Mouse (Mus musculus) hindbrain, embryonic 16.5 days (tissue): Measurements from ENCODE around the gene Mrpl51. TPM values are rescaled to one million over a fixed set of nuclear protein-coding genes. Genes with fewer than 3 reads are reported as not detected.

Experiments used
- ATAC-seq: fragments of 200-750 bp; cut with Nextera tagmentation; 2 replicates; pipeline ENCODE4 v1.8.0; 2017; ENCODE audit warnings: moderate TSS enrichment, moderate library complexity
- H3K27ac ChIP-seq: fragments of 300-500 bp; sonication (generic); 2 replicates; pipeline ENCODE4 v1.5.1; 2014; ENCODE audit warnings: low read depth, mild to moderate bottlenecking, control low read depth, low read length, moderate library complexity
- H3K27me3 ChIP-seq: fragments of 300-500 bp; sonication (generic); replicated peaks from 2 replicates; pipeline ENCODE4 v1.6.1; 2014; ENCODE audit warnings: low read length; ENCODE audit not compliant: control insufficient read depth, insufficient read depth
- H3K36me3 ChIP-seq: fragments of 300-500 bp; sonication (generic); 2 replicates; pipeline ENCODE4 v1.6.1; 2014; ENCODE audit warnings: mild to moderate bottlenecking, low read length, moderate library complexity, mixed read lengths; ENCODE audit not compliant: control insufficient read depth, insufficient read depth
- H3K4me1 ChIP-seq: fragments of 300-500 bp; sonication (generic); 2 replicates; pipeline ENCODE4 v1.6.1; 2014; ENCODE audit warnings: low read depth, low read length; ENCODE audit not compliant: control insufficient read depth, insufficient read depth
- H3K4me2 ChIP-seq: fragments of 300-500 bp; sonication (generic); 2 replicates; pipeline ENCODE4 v1.6.1; 2014; ENCODE audit warnings: mild to moderate bottlenecking, low read length, control low read depth, moderate library complexity
- H3K4me3 ChIP-seq: fragments of 300-500 bp; sonication (generic); 2 replicates; pipeline ENCODE4 v1.5.1; 2014; ENCODE audit warnings: mild to moderate bottlenecking, low read length, control low read depth, moderate library complexity
- H3K9ac ChIP-seq: fragments of 300-500 bp; sonication (generic); 2 replicates; pipeline ENCODE4 v1.6.1; 2014; ENCODE audit warnings: low read depth, mild to moderate bottlenecking, control low read depth, low read length, moderate library complexity
- H3K9me3 ChIP-seq: fragments of 300-500 bp; sonication (generic); 2 replicates; pipeline ENCODE4 v1.6.1; 2014; ENCODE audit warnings: mild to moderate bottlenecking, low read length, moderate library complexity; ENCODE audit not compliant: control insufficient read depth
- WGBS: fragments of 180-500 bp; shearing (Covaris S2); extraction: QIAGEN DNeasy Blood & Tissue Kit; methylation state at CpG from one replicate; pipeline ENCODE4 v1.1.7; 2014; 5-methylcytosine and 5-hydroxymethylcytosine counted together
- polyA plus RNA-seq: library from polyadenylated mRNA; unstranded; fragments of >200 nt; fragmentation: Nextera tagmentation; extraction: Ambion mirVana; gene quantifications from 2 replicates; pipeline ENCODE4 v1.2.1, GENCODE M21; 2015

Mrpl51 gene
- 140 and 154 TPM in 2 replicates for polyA plus RNA-seq

DNA sequence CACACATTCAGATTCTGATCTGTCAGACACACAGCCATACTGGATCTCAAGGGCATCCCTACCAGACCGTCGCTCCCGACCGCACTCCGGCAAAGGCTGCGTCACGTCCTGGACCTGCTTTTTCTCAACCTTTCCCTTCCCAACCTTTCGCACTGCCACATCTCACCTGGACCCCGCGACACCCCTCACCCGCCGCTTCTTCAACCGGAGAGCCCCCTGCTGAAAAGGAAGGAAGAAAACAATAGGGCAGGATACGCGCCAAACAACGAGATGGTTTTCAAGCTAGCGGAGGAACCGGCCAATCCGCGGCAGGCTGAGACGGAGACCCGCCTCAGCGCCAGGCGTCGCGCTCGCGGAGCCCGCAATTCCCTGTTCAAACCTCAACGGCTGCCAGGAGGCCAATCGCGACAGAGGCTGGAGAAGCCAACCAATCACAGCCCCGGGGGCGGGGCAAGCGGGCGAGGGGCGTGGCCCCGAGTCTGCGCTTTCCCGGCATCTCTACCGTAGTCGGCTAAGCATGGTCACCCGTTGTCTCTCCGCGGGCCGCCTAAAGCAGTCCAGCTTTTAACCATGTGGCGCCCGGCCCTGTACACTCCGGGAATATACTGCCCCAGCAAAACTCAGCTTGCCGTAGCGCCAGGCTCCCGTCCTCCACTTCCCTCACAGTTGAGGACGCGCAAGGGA, at the start of gene Mrpl51, which contains the start of gene Ncapd2:
Gene Mrpl51, plus strand, starts transcription at position 470 of the 684 bp plus-strand sequence.
Gene Ncapd2, minus strand, starts transcription at position 370 of the 684 bp plus-strand sequence.
- H3K27me3 ChIP-seq = no peaks in the 10 kb centered on the region
- H3K4me2 ChIP-seq = peak within 1 kb of the TSS; percentile 88
- peak within 1 kb of the TSS; percentile 74 for H3K9ac ChIP-seq
- H3K36me3 ChIP-seq = peaks cover 16% of the 10 kb centered on the region
- ATAC-seq = peak; percentile 98
- peak within 1 kb of the TSS; percentile 99 for H3K27ac ChIP-seq
- WGBS = under 1% methylated on average over 54 of the region's 54 CpGs
- H3K4me3 ChIP-seq = peak within 1 kb of the TSS; percentile 73
- no peaks in the 10 kb centered on the region for H3K9me3 ChIP-seq
- H3K4me1 ChIP-seq = peaks cover 8% of the 10 kb centered on the region

DNA sequence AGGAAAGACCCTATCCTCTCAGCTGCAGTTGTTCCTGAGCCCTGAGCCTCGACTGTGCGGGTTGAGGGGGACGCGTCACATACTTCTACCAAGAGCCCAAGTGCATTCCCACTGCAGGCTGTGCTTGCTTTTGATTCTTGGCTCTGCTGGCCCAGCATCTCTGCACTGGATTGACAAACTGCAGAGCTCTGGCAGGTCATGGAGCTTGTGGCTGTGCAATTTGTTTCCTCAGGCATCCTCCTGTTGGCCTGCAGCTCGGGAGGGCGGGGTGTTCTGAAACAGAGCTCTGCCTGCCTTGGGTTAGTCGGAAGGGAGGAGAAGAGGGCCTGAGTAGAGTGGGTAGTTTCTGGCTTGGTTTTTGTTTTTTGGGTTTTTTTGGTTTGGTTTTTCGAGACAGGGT, 49.2 kb upstream of the Mrpl51 start:
- no peaks in the 10 kb centered on the region for H3K9me3 ChIP-seq
- H3K9ac ChIP-seq = no peak overlapping the region
- ATAC-seq = no peak
- H3K4me2 ChIP-seq = no peak overlapping the region
- H3K36me3 ChIP-seq = peaks cover 30% of the 10 kb centered on the region
- no peak overlapping the region for H3K4me3 ChIP-seq
- H3K4me1 ChIP-seq = peaks cover 20% of the 10 kb centered on the region
- H3K27me3 ChIP-seq = no peaks in the 10 kb centered on the region
- no peak overlapping the region for H3K27ac ChIP-seq
- 87% methylated on average over 8 of the region's 8 CpGs for WGBS

DNA sequence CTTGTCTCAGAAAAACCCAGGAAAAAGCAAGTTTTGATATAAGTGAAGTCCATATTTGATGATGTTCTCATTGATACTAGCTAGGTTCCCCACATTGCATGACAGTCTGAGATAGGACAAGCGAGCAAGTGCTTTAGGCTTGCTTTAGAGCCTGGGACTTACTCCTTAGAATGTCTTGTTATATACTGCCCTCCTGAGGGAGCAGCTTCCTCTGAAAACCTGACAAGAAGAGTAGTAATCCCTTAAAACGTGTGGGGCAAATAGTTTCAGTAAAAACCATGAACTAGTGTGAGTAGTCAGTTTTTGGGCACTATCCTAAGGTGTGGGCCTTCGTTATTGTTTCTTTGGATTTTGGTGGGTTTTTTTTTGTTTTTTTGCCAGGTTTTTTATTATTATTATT, 48.5 kb upstream of the Mrpl51 start:
- Histone ChIP-seq H3K4me3 (no peak overlapping the region), H3K4me2 (no peak overlapping the region), H3K36me3 (peaks cover 26% of the 10 kb centered on the region), H3K4me1 (peaks cover 27% of the 10 kb centered on the region), H3K9me3 (no peaks in the 10 kb centered on the region), H3K9ac (no peak overlapping the region), H3K27ac (no peak overlapping the region), H3K27me3 (no peaks in the 10 kb centered on the region)
- no peak for ATAC-seq
- WGBS = 79% methylated on average over 3 of the region's 3 CpGs

DNA sequence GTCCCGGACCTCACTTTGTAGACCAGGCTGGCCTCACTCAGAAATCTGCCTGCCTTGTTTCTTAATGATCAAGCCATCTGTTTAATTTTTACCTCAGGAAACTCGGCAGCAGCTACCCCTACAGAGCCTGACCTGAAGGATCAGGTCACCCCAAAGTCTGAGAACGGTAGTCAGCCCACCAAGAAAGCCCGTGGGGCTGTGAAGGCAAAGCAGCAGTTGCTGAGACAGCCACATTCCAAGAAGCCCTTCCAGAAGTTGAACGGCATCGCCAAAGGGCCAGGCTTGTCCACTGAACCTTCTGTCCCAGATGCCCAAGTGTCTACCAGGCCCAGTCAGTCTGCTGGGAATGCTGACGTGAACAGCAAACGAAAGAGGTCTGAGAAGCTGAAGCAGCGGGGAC, 47.7 kb upstream of the Mrpl51 start:
- Histone ChIP-seq H3K4me2 (no peak overlapping the region), H3K4me1 (peaks cover 35% of the 10 kb centered on the region), H3K36me3 (peaks cover 22% of the 10 kb centered on the region), H3K27me3 (no peaks in the 10 kb centered on the region), H3K9ac (no peak overlapping the region), H3K9me3 (no peaks in the 10 kb centered on the region), H3K4me3 (no peak overlapping the region), H3K27ac (no peak overlapping the region)
- WGBS = 81% methylated on average over 9 of the region's 9 CpGs
- no peak for ATAC-seq

DNA sequence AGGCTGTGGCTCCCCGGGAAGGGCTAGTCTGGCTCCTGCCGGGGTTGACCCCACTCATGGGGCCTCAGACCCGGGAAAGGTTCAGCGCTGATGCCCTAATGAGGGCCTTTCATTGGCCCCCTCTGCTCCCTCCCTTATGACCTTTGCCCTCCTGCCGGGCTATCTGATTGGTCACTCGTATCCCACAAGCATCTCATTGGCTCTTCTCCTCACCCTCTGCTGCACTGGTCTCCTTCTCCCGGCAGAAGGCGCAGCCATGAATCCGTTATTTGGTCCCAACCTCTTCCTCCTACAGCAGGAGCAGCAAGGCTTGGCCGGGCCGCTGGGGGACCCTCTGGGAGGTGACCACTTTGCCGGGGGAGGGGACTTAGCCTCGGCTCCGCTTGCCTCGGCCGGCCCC, 46.6 kb upstream of the Mrpl51 start, which contains the start of gene Iffo1:
Gene Iffo1, plus strand, starts transcription at position 241 of the 400 bp plus-strand sequence.
- Histone ChIP-seq H3K27me3 (no peaks in the 10 kb centered on the region), H3K9me3 (no peaks in the 10 kb centered on the region), H3K9ac (peak within 1 kb of the TSS; percentile 81), H3K4me2 (peak within 1 kb of the TSS; percentile 80), H3K27ac (peak within 1 kb of the TSS; percentile 94), H3K36me3 (peaks cover 16% of the 10 kb centered on the region), H3K4me1 (peaks cover 44% of the 10 kb centered on the region), H3K4me3 (peak within 1 kb of the TSS; percentile 79)
- WGBS = 0% methylated on average over 16 of the region's 16 CpGs
- peak; percentile 95 for ATAC-seq

DNA sequence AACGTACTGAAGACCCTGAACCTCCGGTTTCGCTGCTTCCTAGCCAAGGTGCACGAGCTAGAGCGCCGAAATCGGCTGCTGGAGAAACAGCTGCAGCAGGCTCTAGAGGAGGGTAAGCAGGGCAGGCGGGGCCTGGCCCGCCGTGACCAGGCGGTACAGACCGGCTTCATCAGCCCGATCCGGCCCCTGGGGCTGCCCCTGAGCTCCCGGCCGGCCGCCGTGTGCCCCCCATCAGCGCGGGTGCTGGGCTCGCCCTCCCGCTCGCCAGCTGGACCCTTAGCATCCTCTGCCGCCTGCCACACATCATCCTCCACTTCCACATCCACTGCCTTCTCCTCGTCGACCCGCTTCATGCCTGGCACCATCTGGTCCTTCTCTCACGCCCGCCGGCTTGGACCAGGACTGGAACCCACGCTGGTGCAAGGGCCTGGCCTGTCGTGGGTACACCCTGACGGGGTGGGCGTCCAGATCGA, 46.1 kb upstream of the Mrpl51 start:
- Histone ChIP-seq H3K9ac (peak overlapping the region; percentile 81), H3K36me3 (peaks cover 11% of the 10 kb centered on the region), H3K4me3 (peak overlapping the region; percentile 79), H3K27ac (peak overlapping the region; percentile 94), H3K4me2 (peak overlapping the region; percentile 80), H3K9me3 (no peaks in the 10 kb centered on the region), H3K4me1 (peaks cover 44% of the 10 kb centered on the region), H3K27me3 (no peaks in the 10 kb centered on the region)
- ATAC-seq = no peak; the same call in 1 of the 2 replicates
- WGBS = under 1% methylated on average over 30 of the region's 35 CpGs

DNA sequence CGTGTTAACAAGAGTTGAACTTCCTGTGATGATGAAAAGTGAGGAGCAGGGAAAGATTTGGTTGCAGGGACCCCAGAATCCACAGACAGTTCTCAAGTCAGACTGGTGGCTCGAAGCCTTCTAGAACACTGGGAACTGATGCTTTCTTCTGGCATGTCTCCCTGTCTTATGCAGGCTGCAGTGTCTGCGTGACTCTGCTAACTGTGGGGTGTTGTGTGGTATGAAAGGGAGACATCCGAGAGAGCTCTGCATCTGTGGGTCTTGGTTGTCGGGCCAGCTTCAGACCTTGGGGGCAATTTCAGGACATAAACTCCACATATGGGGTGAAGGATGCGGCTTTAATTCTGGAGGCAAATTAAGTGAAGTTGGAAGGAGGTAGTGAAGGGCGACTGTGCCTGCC, 45.5 kb upstream of the Mrpl51 start:
- no peak overlapping the region; the same call in 1 of the 2 replicates for H3K27ac ChIP-seq
- peak overlapping the region; percentile 81 for H3K9ac ChIP-seq
- H3K27me3 ChIP-seq = no peaks in the 10 kb centered on the region
- no peaks in the 10 kb centered on the region for H3K9me3 ChIP-seq
- WGBS = 38% methylated on average over 7 of the region's 7 CpGs
- peak overlapping the region; percentile 79 for H3K4me3 ChIP-seq
- ATAC-seq = no peak
- H3K4me2 ChIP-seq = peak overlapping the region; percentile 80
- peaks cover 5% of the 10 kb centered on the region for H3K36me3 ChIP-seq
- peaks cover 44% of the 10 kb centered on the region for H3K4me1 ChIP-seq

DNA sequence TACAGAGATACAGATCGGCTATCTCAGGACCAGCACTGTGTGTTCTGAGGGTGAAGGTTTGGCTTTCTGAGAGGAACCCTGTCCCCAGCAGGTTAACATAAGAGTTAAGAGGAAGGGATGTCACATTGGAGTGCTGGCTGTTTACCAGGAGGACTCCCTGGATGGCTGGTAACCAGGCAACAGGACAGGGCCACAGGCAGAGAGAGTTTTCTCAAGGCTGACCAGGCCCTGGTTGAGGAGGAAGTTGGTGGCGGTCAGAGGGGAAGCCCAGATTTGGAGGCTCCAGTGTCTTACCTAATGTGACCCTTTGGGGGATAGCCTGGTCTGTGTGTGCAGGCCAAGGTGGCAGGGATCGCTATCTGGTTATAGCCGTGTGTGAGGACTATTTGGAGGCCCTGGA, 44.8 kb upstream of the Mrpl51 start:
- peaks cover 44% of the 10 kb centered on the region for H3K4me1 ChIP-seq
- no peaks in the 10 kb centered on the region for H3K9me3 ChIP-seq
- H3K4me2 ChIP-seq = peak overlapping the region; percentile 80
- H3K27ac ChIP-seq = peak overlapping the region; percentile 41; the same call in 1 of the 2 replicates
- WGBS = 65% methylated on average over 4 of the region's 4 CpGs
- peak overlapping the region; percentile 79 for H3K4me3 ChIP-seq
- no peaks in the 10 kb centered on the region for H3K27me3 ChIP-seq
- ATAC-seq = no peak
- H3K9ac ChIP-seq = peak overlapping the region; percentile 81
- H3K36me3 ChIP-seq = peaks cover 5% of the 10 kb centered on the region

DNA sequence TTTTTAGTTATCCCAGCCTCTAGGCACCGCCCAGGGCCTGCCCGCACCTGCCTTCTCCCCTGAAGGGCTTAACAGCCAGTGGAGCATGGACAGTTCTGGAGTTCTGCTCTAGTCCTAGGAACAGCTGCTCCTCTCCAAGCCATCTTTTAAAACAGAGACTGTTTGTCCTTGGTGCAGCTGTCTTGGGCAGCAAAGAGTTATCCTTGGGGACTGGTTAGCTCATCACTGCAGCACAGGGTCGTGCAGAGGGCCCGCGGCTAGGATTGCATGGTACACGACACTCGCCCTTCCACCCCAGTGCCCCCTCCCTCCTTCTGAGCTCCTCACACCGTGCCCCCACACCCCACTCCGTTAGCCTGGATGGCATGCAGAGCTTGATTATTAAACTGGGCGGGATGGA, 44.3 kb upstream of the Mrpl51 start:
- no peak for ATAC-seq

More for the DNA sequence above, 44.3 kb upstream of the Mrpl51 start:
- H3K4me2 ChIP-seq = peak overlapping the region; percentile 80
- peak overlapping the region; percentile 81 for H3K9ac ChIP-seq
- peaks cover 9% of the 10 kb centered on the region for H3K36me3 ChIP-seq
- H3K4me1 ChIP-seq = peaks cover 44% of the 10 kb centered on the region
- H3K4me3 ChIP-seq = peak overlapping the region; percentile 79
- H3K9me3 ChIP-seq = no peaks in the 10 kb centered on the region
- H3K27ac ChIP-seq = peak overlapping the region; percentile 41; the same call in 1 of the 2 replicates
- 35% methylated on average over 10 of the region's 10 CpGs for WGBS
- no peaks in the 10 kb centered on the region for H3K27me3 ChIP-seq
